ENCODE assay signal across 14 mouse cellular contexts in the genomic region with DNA sequence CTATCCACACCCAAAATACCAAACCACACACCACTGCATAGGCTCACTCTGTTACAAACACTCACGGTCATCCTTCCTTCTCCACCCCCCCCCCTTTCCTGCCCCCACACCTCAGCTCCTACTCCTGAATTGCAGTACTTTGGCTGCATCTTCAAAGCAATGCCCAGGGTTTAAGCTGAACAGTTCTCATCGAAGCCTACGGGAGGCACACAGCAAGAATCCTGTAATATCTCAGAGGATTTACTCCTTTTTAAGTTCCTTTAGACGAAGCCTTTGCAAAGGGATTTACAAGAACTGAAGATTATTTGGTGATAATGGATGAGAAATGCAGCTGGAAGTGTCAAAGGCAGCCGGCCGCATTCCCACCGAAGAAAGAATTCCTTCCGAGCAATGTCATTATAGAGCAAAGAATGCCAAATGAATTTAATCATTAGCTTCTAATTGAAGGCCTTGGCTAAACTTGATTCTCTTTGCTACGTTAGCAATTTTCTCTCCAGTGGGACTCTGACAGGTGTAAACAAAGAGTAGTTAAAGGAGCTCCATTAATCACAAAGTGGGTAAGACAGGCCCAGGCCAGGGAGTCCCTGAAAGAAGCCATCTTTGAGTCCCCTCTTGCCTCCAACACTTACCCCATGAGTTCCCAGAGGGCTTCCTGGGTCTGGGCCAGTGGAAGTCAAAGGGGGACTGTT.
A peak's percentile ranks its signal among the peaks of the same experiment; 100 is the strongest.
DNase-seq lines count a peak whose midpoint lies in the region; ATAC-seq and TF ChIP-seq lines count a peak whose summit lies in the region.
"Had no signal": no experiment of that assay in that cellular context is flagged by ENCODE, and none has a peak within 500 bp of the region (broad histone marks: within the 10 kb centered on the region; RNA-seq: fewer than 3 reads in every experiment).

No protein-coding gene starts in this region.

- no peak for ATAC-seq in kidney, embryonic 14.5 days (ENCODE audit: low FRiP score, low TSS enrichment)
- ATAC-seq in forebrain, embryonic 11.5 days (replicated peaks; ENCODE audit: low FRiP score) = peak; percentile 61; the same call in 1 of the 2 replicates
- ATAC-seq in midbrain, embryonic 13.5 days = peak; percentile 50; the same call in 1 of the 2 replicates

- no peaks in the 10 kb centered on the region for H3K9me3 ChIP-seq in kidney, embryonic 14.5 days (ENCODE audit: control insufficient read depth, low read length)
- no peaks in the 10 kb centered on the region for H3K9me3 ChIP-seq in forebrain, embryonic 11.5 days (ENCODE audit: control insufficient read depth, low read length)
- H3K9me3 ChIP-seq in midbrain, embryonic 13.5 days = no peaks in the 10 kb centered on the region
- H3K9me3 ChIP-seq: embryonic facial prominence, embryonic 13.5 days had no signal

- H3K4me3 ChIP-seq in kidney, embryonic 14.5 days (ENCODE audit: low read length) = no peak overlapping the region
- no peak overlapping the region for H3K4me3 ChIP-seq in forebrain, embryonic 11.5 days (ENCODE audit: low read depth, low read length)
- no peak overlapping the region for H3K4me3 ChIP-seq in kidney, adult 2 months (ENCODE audit: insufficient read depth, low read depth, low read length)
- no peak overlapping the region for H3K4me3 ChIP-seq in midbrain, embryonic 13.5 days (replicated peaks)
- H3K4me3 ChIP-seq: embryonic facial prominence, embryonic 13.5 days; megakaryocyte, embryonic 14.5 days had no signal

- DNase-seq in kidney, adult 11 months = peak; percentile 52
- DNase-seq in forebrain, embryonic 11.5 days (ENCODE audit: low spot score) = no peak
- peak; percentile 77 for DNase-seq in kidney, adult 2 months
- no peak for DNase-seq in adrenal gland, adult (ENCODE audit: inconsistent age in 2 of 2, low spot score in 1 of 2)
- DNase-seq in ovary, adult 18-20 months (ENCODE audit: low spot score) = no peak
- DNase-seq in thymus, postnatal 0 days (ENCODE audit: low spot score) = no peak
- DNase-seq: adrenal gland, postnatal 14 days; cerebellum, adult 11-12 months; thymus, postnatal 25 days had no signal

- 0 out of 2 replicates have a peak, but pooled peaks cover 10% of the 10 kb centered on the region for H3K4me1 ChIP-seq in kidney, embryonic 14.5 days (ENCODE audit: control insufficient read depth, insufficient read depth, low read length)
- no peaks in the 10 kb centered on the region; the same call in 1 of the 2 replicates for H3K4me1 ChIP-seq in forebrain, embryonic 11.5 days (replicated peaks; ENCODE audit: control insufficient read depth, insufficient read depth, low read length)
- peaks cover 16% of the 10 kb centered on the region for H3K4me1 ChIP-seq in kidney, adult 2 months (ENCODE audit: control insufficient read depth, insufficient read depth, low read length)
- H3K4me1 ChIP-seq in midbrain, embryonic 13.5 days (replicated peaks) = peaks cover 10% of the 10 kb centered on the region
- H3K4me1 ChIP-seq: megakaryocyte, embryonic 14.5 days had no signal

- no peaks in the 10 kb centered on the region for H3K27me3 ChIP-seq in kidney, embryonic 14.5 days (ENCODE audit: control insufficient read depth, insufficient read depth, low read length)
- no peaks in the 10 kb centered on the region for H3K27me3 ChIP-seq in forebrain, embryonic 11.5 days (ENCODE audit: control insufficient read depth, insufficient read depth, low read length)
- H3K27me3 ChIP-seq in kidney, adult 2 months (replicated peaks; ENCODE audit: control insufficient read depth, insufficient read depth, low read length) = no peaks in the 10 kb centered on the region; the same call in 1 of the 2 replicates
- no peaks in the 10 kb centered on the region for H3K27me3 ChIP-seq in midbrain, embryonic 13.5 days
- H3K27me3 ChIP-seq: embryonic facial prominence, embryonic 13.5 days; megakaryocyte, embryonic 14.5 days had no signal

- H3K9ac ChIP-seq in kidney, embryonic 14.5 days (ENCODE audit: low read depth, low read length) = no peak overlapping the region
- H3K9ac ChIP-seq in forebrain, embryonic 11.5 days (ENCODE audit: low read length) = no peak overlapping the region
- no peak overlapping the region for H3K9ac ChIP-seq in midbrain, embryonic 13.5 days (replicated peaks)
- H3K9ac ChIP-seq: embryonic facial prominence, embryonic 13.5 days; liver, embryonic 14.5 days had no signal

- no peak overlapping the region for H3K27ac ChIP-seq in kidney, embryonic 14.5 days (ENCODE audit: low read depth, low read length)
- H3K27ac ChIP-seq in forebrain, embryonic 11.5 days (ENCODE audit: low read depth, low read length) = peak overlapping the region; percentile 4; the same call in 1 of the 2 replicates
- H3K27ac ChIP-seq in kidney, adult 2 months (ENCODE audit: insufficient read depth, low read depth, low read length) = peak overlapping the region; percentile 96
- 0 out of 2 replicates have a peak overlapping the region, but pooled peaks have one; percentile 14 for H3K27ac ChIP-seq in midbrain, embryonic 13.5 days
- H3K27ac ChIP-seq: embryonic facial prominence, embryonic 13.5 days; liver, embryonic 14.5 days had no signal

- no peak overlapping the region for H3K4me2 ChIP-seq in kidney, embryonic 14.5 days (replicated peaks; ENCODE audit: low read depth, low read length)
- no peak overlapping the region for H3K4me2 ChIP-seq in forebrain, embryonic 11.5 days (ENCODE audit: low read depth, low read length, severe bottlenecking)
- H3K4me2 ChIP-seq in midbrain, embryonic 13.5 days (replicated peaks) = no peak overlapping the region
- H3K4me2 ChIP-seq: embryonic facial prominence, embryonic 13.5 days had no signal

- no peak for TF ChIP-seq POLR2A in kidney, adult 2 months (IDR thresholded peaks at IDR 0.05; ENCODE audit: low read depth, low read length)

- H3K36me3 ChIP-seq in kidney, embryonic 14.5 days (ENCODE audit: control insufficient read depth, insufficient read depth, low read length) = no peaks in the 10 kb centered on the region
- no peaks in the 10 kb centered on the region for H3K36me3 ChIP-seq in forebrain, embryonic 11.5 days (ENCODE audit: control insufficient read depth, insufficient read depth, low read length)
- H3K36me3 ChIP-seq in kidney, adult 2 months (ENCODE audit: control insufficient read depth, insufficient read depth, low read length) = no peaks in the 10 kb centered on the region
- H3K36me3 ChIP-seq in midbrain, embryonic 13.5 days = no peaks in the 10 kb centered on the region
- H3K36me3 ChIP-seq: embryonic facial prominence, embryonic 13.5 days had no signal

- TF ChIP-seq CTCF in kidney, adult 2 months (conservative IDR thresholded peaks at IDR 0.05; ENCODE audit: insufficient read depth, insufficient read length, low read depth, low read length) = no peak

- WGBS in kidney, embryonic 14.5 days = 43% methylated on average over 9 of the region's 9 CpGs
- 10% methylated on average over 9 of the region's 9 CpGs for WGBS in forebrain, embryonic 11.5 days
- 18% methylated on average over 9 of the region's 9 CpGs for WGBS in kidney, adult 2 months
- WGBS in midbrain, embryonic 13.5 days = 10% methylated on average over 9 of the region's 9 CpGs

Comparison
In these comparisons a context has a peak if more than half of its experiments do, and no peak if none do; other contexts are left out.
1. DNase-seq: peak in kidney, adult 11 months (single experiment) and kidney, adult 2 months (single experiment); none in forebrain, embryonic 11.5 days (single experiment), adrenal gland, adult (0 of 2), ovary, adult 18-20 months (single experiment) and thymus, postnatal 0 days (single experiment).